Comparison of ENCODE assay signal across 17 mouse cellular contexts in genomic region chr10:76002615-76003014, GRCm38 (mm10). TPM values are rescaled to one million over a fixed set of nuclear protein-coding genes. Genes with fewer than 3 reads are reported as not detected.
"Had no signal": no experiment of that assay in that cellular context is flagged by ENCODE, and none has a peak within 500 bp of the region (broad histone marks: within the 10 kb centered on the region; RNA-seq: fewer than 3 reads in every experiment).

No protein-coding gene starts in this region.

- H3K9ac ChIP-seq: limb, embryonic 15.5 days; liver, embryonic 12.5 days; lung, embryonic 14.5 days; midbrain, embryonic 12.5 days; stomach, embryonic 15.5 days had no signal

- ATAC-seq: liver, embryonic 12.5 days; midbrain, embryonic 16.5 days had no signal

- DNase-seq: kidney, postnatal 10 days; lung, embryonic 14.5 days; lung, postnatal 10 days; lung, postnatal 4 days; right cerebral cortex, postnatal 14 days; thymus, postnatal 4 days had no signal

- H3K27me3 ChIP-seq: limb, embryonic 15.5 days; stomach, embryonic 15.5 days had no signal

- H3K4me3 ChIP-seq: limb, embryonic 15.5 days; liver, embryonic 12.5 days; midbrain, embryonic 12.5 days; stomach, embryonic 15.5 days had no signal

- H3K27ac ChIP-seq: limb, embryonic 15.5 days; liver, embryonic 12.5 days; midbrain, embryonic 12.5 days; stomach, embryonic 15.5 days had no signal

- H3K36me3 ChIP-seq: limb, embryonic 15.5 days; liver, embryonic 12.5 days; midbrain, embryonic 12.5 days; stomach, embryonic 15.5 days had no signal

- H3K9me3 ChIP-seq: limb, embryonic 15.5 days; liver, embryonic 12.5 days; midbrain, embryonic 12.5 days; stomach, embryonic 15.5 days had no signal

- H3K4me1 ChIP-seq: limb, embryonic 15.5 days; liver, embryonic 12.5 days; stomach, embryonic 15.5 days had no signal

RNA-seq across cellular contexts. Expression of gene Gm5134, which starts 48.3 kb away (rescaled TPM):
- total RNA-seq: left cerebral cortex, postnatal 25 days had no signal
- polyA plus RNA-seq: limb, embryonic 11.5 days; limb, embryonic 15.5 days; midbrain, embryonic 12.5 days; midbrain, embryonic 16.5 days; stomach, embryonic 15.5 days had no signal

RNA-seq across cellular contexts. Expression of gene Vpreb3, which starts 59.8 kb away (rescaled TPM):
- total RNA-seq: layer of hippocampus, adult 8-10 months; layer of hippocampus, postnatal 25 days; left cerebral cortex, adult 8-10 months; left cerebral cortex, postnatal 25 days; megakaryocyte, adult 5-6 weeks had no signal
